Mouse (Mus musculus) embryonic facial prominence, embryonic 15.5 days (tissue): ENCODE data around the gene 9030025P20Rik. TPM values are rescaled to one million over a fixed set of nuclear protein-coding genes. Genes with fewer than 3 reads are reported as not detected.
"Not testable (repeated sequence)": the region's sequence is repeated elsewhere in the genome, so short reads cannot be mapped to it uniquely, and the experiment has no call there.

Experiments used
- ATAC-seq: fragments of 200-750 bp; cut with Nextera tagmentation; 2 replicates; pipeline ENCODE4 v1.8.0; 2017; ENCODE audit warnings: low read depth, moderate TSS enrichment; ENCODE audit not compliant: insufficient number of reproducible peaks, low FRiP score, low TSS enrichment
- H3K27ac ChIP-seq: fragments of 300-500 bp; sonication (generic); replicated peaks from 2 replicates; pipeline ENCODE4 v1.5.1; 2015; ENCODE audit warnings: mild to moderate bottlenecking, inconsistent platforms
- H3K27me3 ChIP-seq: fragments of 300-500 bp; sonication (generic); 2 replicates; pipeline ENCODE4 v1.6.1; 2015; ENCODE audit warnings: inconsistent platforms
- H3K36me3 ChIP-seq: fragments of 300-500 bp; sonication (generic); 2 replicates; pipeline ENCODE4 v1.6.1; 2015; ENCODE audit warnings: mild to moderate bottlenecking, inconsistent platforms
- H3K4me1 ChIP-seq: fragments of 300-500 bp; sonication (generic); 2 replicates; pipeline ENCODE4 v1.6.1; 2015; ENCODE audit warnings: inconsistent platforms
- H3K4me2 ChIP-seq: fragments of 300-500 bp; sonication (generic); replicated peaks from 2 replicates; pipeline ENCODE4 v1.6.1; 2015; ENCODE audit warnings: mild to moderate bottlenecking, inconsistent platforms
- H3K4me3 ChIP-seq: fragments of 300-500 bp; sonication (generic); replicated peaks from 2 replicates; pipeline ENCODE4 v1.5.1; 2015; ENCODE audit warnings: mild to moderate bottlenecking, inconsistent platforms
- H3K9ac ChIP-seq: fragments of 300-500 bp; sonication (generic); 2 replicates; pipeline ENCODE4 v1.6.1; 2015; ENCODE audit warnings: inconsistent platforms
- H3K9me3 ChIP-seq: fragments of 300-500 bp; sonication (generic); replicated peaks from 2 replicates; pipeline ENCODE4 v1.6.1; 2016; ENCODE audit warnings: inconsistent platforms
- WGBS: fragments of 180-500 bp; shearing (Covaris S2); methylation state at CpG from one replicate; pipeline ENCODE4 v1.1.7; 2015; 5-methylcytosine and 5-hydroxymethylcytosine counted together
- polyA plus RNA-seq: library from polyadenylated mRNA; unstranded; fragments of >200 nt; fragmentation: Nextera tagmentation; extraction: Ambion mirVana; gene quantifications from 2 replicates; pipeline ENCODE4 v1.2.1, GENCODE M21; 2015

Gene 9030025P20Rik
- polyA plus RNA-seq, 1 experiment from 2014 or later: 9.0 TPM

GRCm38 (mm10) chr17:14949161-14949827, 29.0 kb upstream of the 9030025P20Rik start:
- no peak for ATAC-seq
- H3K36me3 ChIP-seq: peaks cover 54% of the 10 kb centered on the region
- no peaks in the 10 kb centered on the region for H3K9me3 ChIP-seq
- no peak overlapping the region for H3K4me3 ChIP-seq
- no peak overlapping the region for H3K4me2 ChIP-seq
- H3K9ac ChIP-seq: no peak overlapping the region
- H3K27me3 ChIP-seq: no peaks in the 10 kb centered on the region
- 77% methylated on average over 7 of the region's 7 CpGs for WGBS
- peaks cover 7% of the 10 kb centered on the region; the same call in 1 of the 2 replicates for H3K4me1 ChIP-seq
- no peak overlapping the region for H3K27ac ChIP-seq

GRCm38 (mm10) chr17:14953452-14953851, 24.8 kb upstream of the 9030025P20Rik start:
- no peak for ATAC-seq
- Histone ChIP-seq H3K4me2 (no peak overlapping the region), H3K27me3 (no peaks in the 10 kb centered on the region), H3K9me3 (no peaks in the 10 kb centered on the region), H3K27ac (no peak overlapping the region), H3K9ac (no peak overlapping the region), H3K4me1 (no peaks in the 10 kb centered on the region), H3K4me3 (no peak overlapping the region), H3K36me3 (peaks cover 48% of the 10 kb centered on the region)
- WGBS: 89% methylated on average over 8 of the region's 8 CpGs

- WGBS: 84% methylated on average over 5 of the region's 5 CpGs
Measured at GRCm38 (mm10) chr17:14958686-14959327, 19.5 kb upstream of the 9030025P20Rik start.

GRCm38 (mm10) chr17:14959979-14960378, 18.3 kb upstream of the 9030025P20Rik start:
- Histone ChIP-seq H3K27me3 (no peaks in the 10 kb centered on the region), H3K27ac (no peak overlapping the region), H3K4me1 (peaks cover 6% of the 10 kb centered on the region), H3K9ac (no peak overlapping the region), H3K36me3 (0 out of 2 replicates have a peak, but pooled peaks cover under 1% of the 10 kb centered on the region), H3K9me3 (no peaks in the 10 kb centered on the region), H3K4me3 (peak overlapping the region; percentile 30), H3K4me2 (peak overlapping the region; percentile 48)
- 26% methylated on average over 3 of the region's 3 CpGs for WGBS
- no peak for ATAC-seq

More at GRCm38 (mm10) chr17:14958686-14959327, 19.5 kb upstream of the 9030025P20Rik start:
- Histone ChIP-seq H3K9ac (no peak overlapping the region), H3K36me3 (peaks cover 11% of the 10 kb centered on the region), H3K27me3 (no peaks in the 10 kb centered on the region), H3K4me1 (peaks cover 6% of the 10 kb centered on the region), H3K4me3 (no peak overlapping the region), H3K9me3 (no peaks in the 10 kb centered on the region), H3K4me2 (no peak overlapping the region), H3K27ac (no peak overlapping the region)
- no peak for ATAC-seq

GRCm38 (mm10) chr17:14960520-14960919, 17.7 kb upstream of the 9030025P20Rik start:
- WGBS: 1% methylated on average over 19 of the region's 23 CpGs
- no peaks in the 10 kb centered on the region for H3K36me3 ChIP-seq
- H3K4me3 ChIP-seq: peak overlapping the region; percentile 73
- H3K9ac ChIP-seq: peak overlapping the region; percentile 78
- H3K4me1 ChIP-seq: peaks cover 6% of the 10 kb centered on the region
- no peak overlapping the region for H3K27ac ChIP-seq
- no peaks in the 10 kb centered on the region for H3K27me3 ChIP-seq
- ATAC-seq: no peak
- no peaks in the 10 kb centered on the region for H3K9me3 ChIP-seq
- peak overlapping the region; percentile 85 for H3K4me2 ChIP-seq

GRCm38 (mm10) chr17:14960951-14961556, 17.2 kb upstream of the 9030025P20Rik start, which contains the start of gene Phf10:
TSS of gene Phf10 (minus strand) at chr17:14961273.
- under 1% methylated on average over 54 of the region's 100 CpGs for WGBS
- Histone ChIP-seq H3K4me3 (peak within 1 kb of the TSS; percentile 73), H3K27ac (peak within 1 kb of the TSS; percentile 75; the same call in 1 of the 2 replicates), H3K4me2 (peak within 1 kb of the TSS; percentile 85), H3K9ac (peak within 1 kb of the TSS; percentile 78)
- H3K9me3 ChIP-seq, H3K36me3 ChIP-seq, H3K4me1 ChIP-seq, H3K27me3 ChIP-seq: not testable (repeated sequence)
- ATAC-seq: peak; percentile 81

- H3K4me1 ChIP-seq, H3K36me3 ChIP-seq, H3K4me2 ChIP-seq, H3K27ac ChIP-seq, H3K27me3 ChIP-seq, H3K4me3 ChIP-seq, H3K9ac ChIP-seq, H3K9me3 ChIP-seq: not testable (repeated sequence)
- ATAC-seq: peak; percentile 94
- no CpG with 5 or more reads among the region's 44 CpGs for WGBS
Measured at GRCm38 (mm10) chr17:14961557-14962154, 16.6 kb upstream of the 9030025P20Rik start.

- not testable (repeated sequence) for H3K27ac ChIP-seq, H3K27me3 ChIP-seq, H3K4me1 ChIP-seq, ATAC-seq, H3K36me3 ChIP-seq, H3K4me2 ChIP-seq, H3K4me3 ChIP-seq, H3K9ac ChIP-seq, H3K9me3 ChIP-seq
- no CpG with 5 or more reads among the region's 6 CpGs for WGBS
Measured at GRCm38 (mm10) chr17:14968373-14968913, 9.8 kb upstream of the 9030025P20Rik start.

GRCm38 (mm10) chr17:14977718-14978361, 428 bp upstream of the 9030025P20Rik start:
- under 1% methylated on average over 4 of the region's 7 CpGs for WGBS
- not testable (repeated sequence) for H3K4me3 ChIP-seq, ATAC-seq

GRCm38 (mm10) chr17:14990116-14990702, 11.9 kb downstream of the 9030025P20Rik start:
- 70% methylated on average over 4 of the region's 5 CpGs for WGBS
- H3K4me2 ChIP-seq, H3K9ac ChIP-seq, H3K27ac ChIP-seq, H3K4me3 ChIP-seq, H3K27me3 ChIP-seq, H3K9me3 ChIP-seq, H3K36me3 ChIP-seq, H3K4me1 ChIP-seq, ATAC-seq: not testable (repeated sequence)

More at GRCm38 (mm10) chr17:14977718-14978361, 428 bp upstream of the 9030025P20Rik start:
- H3K36me3 ChIP-seq, H3K27ac ChIP-seq, H3K4me1 ChIP-seq, H3K9ac ChIP-seq, H3K27me3 ChIP-seq, H3K4me2 ChIP-seq, H3K9me3 ChIP-seq: not testable (repeated sequence)
